Mouse (Mus musculus): ENCODE results near the gene Grik3.

- no peak for TF ChIP-seq CTCF (IDR thresholded peaks at IDR 0.05; ENCODE audit: low read depth)
- no peak for TF ChIP-seq EP300 (IDR thresholded peaks at IDR 0.05; ENCODE audit: low read depth)
Measured at GRCm38 (mm10) chr4:125489901-125490590, 454 bp upstream of the Grik3 start.
